Mouse (Mus musculus) myocyte (in vitro differentiated cells): ENCODE results near the gene Cyp27a1. TPM values are rescaled to one million over a fixed set of nuclear protein-coding genes. Genes with fewer than 3 reads are reported as not detected.

Experiments used
- H3K27me3 ChIP-seq: one replicate; pipeline ENCODE4 v1.6.1; 2011; ENCODE audit not compliant: control insufficient read depth, insufficient read depth, insufficient read length
- H3K36me3 ChIP-seq: one replicate; pipeline ENCODE4 v1.6.1; 2011; ENCODE audit not compliant: control insufficient read depth, insufficient read depth
- H3K4me2 ChIP-seq: one replicate; pipeline ENCODE4 v1.6.1; 2011; ENCODE audit warnings: low read depth, control low read depth
- H3K4me3 ChIP-seq: one replicate; pipeline ENCODE4 v1.5.1; 2011; ENCODE audit warnings: mild to moderate bottlenecking, control low read depth, moderate library complexity
- H3K79me2 ChIP-seq: one replicate; pipeline ENCODE4 v1.6.1; 2011; ENCODE audit not compliant: control insufficient read depth, insufficient read depth
- H3ac ChIP-seq: one replicate; pipeline ENCODE4 v1.6.1; 2011; ENCODE audit not compliant: control insufficient read depth, insufficient read length
- CEBPB ChIP-seq: IDR thresholded peaks from 2 replicates; pipeline ENCODE4 v1.6.1; 2011; ENCODE audit warnings: mild to moderate bottlenecking, moderate library complexity; ENCODE audit not compliant: poor library complexity, insufficient read depth, severe bottlenecking
- E2F4 ChIP-seq: IDR thresholded peaks from one replicate; pipeline ENCODE4 v1.6.1; 2011; ENCODE audit warnings: mild to moderate bottlenecking, control low read depth, moderate library complexity; ENCODE audit not compliant: insufficient read depth
- MAX ChIP-seq: IDR thresholded peaks from one replicate; pipeline ENCODE4 v1.6.1; 2011; ENCODE audit warnings: low read depth, mild to moderate bottlenecking, control low read depth
- MYOD1 ChIP-seq, 3 experiments: IDR thresholded peaks; one replicate each; pipeline ENCODE4 v1.6.1; 2011; ENCODE audit warnings: control low read depth in 2 of 3, low read depth in 2 of 3, mild to moderate bottlenecking in 2 of 3, moderate library complexity in 1 of 3; ENCODE audit not compliant: insufficient read length in 2 of 3, control insufficient read depth in 1 of 3
- MYOG ChIP-seq, 3 experiments: IDR thresholded peaks; one replicate each; pipeline ENCODE4 v1.6.1; 2011; ENCODE audit warnings: control low read depth in 2 of 3, low read depth in 2 of 3, mild to moderate bottlenecking in 2 of 3; ENCODE audit not compliant: insufficient read length in 2 of 3, control insufficient read depth in 1 of 3, insufficient read depth in 1 of 3
- POLR2A ChIP-seq: IDR thresholded peaks from one replicate; pipeline ENCODE4 v1.6.1; 2011; ENCODE audit warnings: low read depth, mild to moderate bottlenecking, control low read depth, moderate library complexity; ENCODE audit not compliant: insufficient read length
- POLR2AphosphoS2 ChIP-seq: IDR thresholded peaks from one replicate; pipeline ENCODE4 v1.6.1; 2011; ENCODE audit warnings: low read depth, control low read depth; ENCODE audit not compliant: insufficient read length
- REST ChIP-seq: IDR thresholded peaks from one replicate; pipeline ENCODE4 v1.6.1; 2011; ENCODE audit warnings: mild to moderate bottlenecking, control low read depth, moderate library complexity; ENCODE audit not compliant: insufficient read depth, insufficient read length
- SRF ChIP-seq: IDR thresholded peaks from one replicate; pipeline ENCODE4 v1.6.1; 2011; ENCODE audit warnings: low read depth; ENCODE audit not compliant: control insufficient read depth, insufficient read length
- TCF12 ChIP-seq: IDR thresholded peaks from one replicate; pipeline ENCODE4 v1.6.1; 2011; ENCODE audit warnings: mild to moderate bottlenecking, control low read depth; ENCODE audit not compliant: poor library complexity, insufficient read depth, severe bottlenecking
- TCF3 ChIP-seq: IDR thresholded peaks from one replicate; pipeline ENCODE4 v1.6.1; 2011; ENCODE audit warnings: low read depth, control low read depth; ENCODE audit not compliant: insufficient read length
- USF1 ChIP-seq: IDR thresholded peaks from one replicate; pipeline ENCODE4 v1.6.1; 2011; ENCODE audit warnings: low read depth, mild to moderate bottlenecking, control low read depth, moderate library complexity
- polyA plus RNA-seq: library from polyadenylated mRNA; unstranded; fragments of >200 nt; fragmentation: generic; extraction: Trizol; gene quantifications from one replicate; pipeline ENCODE4 v1.2.1, GENCODE M21; 2012; ENCODE audit warnings: missing spikeins

Gene Cyp27a1
- polyA plus RNA-seq, 1 experiment: 0.42 TPM

GRCm38 (mm10) chr1:74698791-74699190, 14.6 kb upstream of the Cyp27a1 start:
- Histone ChIP-seq H3K27me3 (no peaks in the 10 kb centered on the region), H3K4me2 (no peak overlapping the region), H3K36me3 (peaks cover 27% of the 10 kb centered on the region), H3ac (no peak overlapping the region), H3K4me3 (no peak overlapping the region), H3K79me2 (no peaks in the 10 kb centered on the region)
- TF ChIP-seq MYOD1 (IDR thresholded peaks at IDR 0.05; ENCODE audit: control insufficient read depth in 1 of 3, insufficient read length in 2 of 3, low read depth in 2 of 3) (no peak), MAX (no peak), USF1 (no peak), CEBPB (no peak), TCF12 (no peak), MYOG (IDR thresholded peaks at IDR 0.05; ENCODE audit: control insufficient read depth in 1 of 3, insufficient read depth in 1 of 3, insufficient read length in 2 of 3, low read depth in 2 of 3) (no peak), SRF (no peak), POLR2AphosphoS2 (no peak), E2F4 (no peak)

- no peak overlapping the region for H3ac ChIP-seq
- no peak overlapping the region for H3K4me3 ChIP-seq
- no peaks in the 10 kb centered on the region for H3K79me2 ChIP-seq
- H3K27me3 ChIP-seq: no peaks in the 10 kb centered on the region
- TF ChIP-seq TCF3 (no peak), CEBPB (no peak), MAX (no peak), POLR2AphosphoS2 (no peak), MYOG (IDR thresholded peaks at IDR 0.05; ENCODE audit: control insufficient read depth in 1 of 3, insufficient read depth in 1 of 3, insufficient read length in 2 of 3, low read depth in 2 of 3) (no peak), POLR2A (no peak), USF1 (no peak), SRF (no peak), TCF12 (no peak), REST (no peak), MYOD1 (IDR thresholded peaks at IDR 0.05; ENCODE audit: control insufficient read depth in 1 of 3, insufficient read length in 2 of 3, low read depth in 2 of 3) (no peak), E2F4 (no peak)
- no peak overlapping the region for H3K4me2 ChIP-seq
- H3K36me3 ChIP-seq: peaks cover 24% of the 10 kb centered on the region
Observed at GRCm38 (mm10) chr1:74702142-74702553, 11.2 kb upstream of the Cyp27a1 start.

GRCm38 (mm10) chr1:74704156-74704555, 9.2 kb upstream of the Cyp27a1 start:
- no peak overlapping the region for H3K4me2 ChIP-seq
- H3K4me3 ChIP-seq: no peak overlapping the region
- peaks cover 18% of the 10 kb centered on the region for H3K36me3 ChIP-seq
- no peak overlapping the region for H3ac ChIP-seq
- TF ChIP-seq TCF3 (no peak), TCF12 (no peak), POLR2AphosphoS2 (no peak)
- no peaks in the 10 kb centered on the region for H3K27me3 ChIP-seq
- H3K79me2 ChIP-seq: no peaks in the 10 kb centered on the region

- Histone ChIP-seq H3K27me3 (no peaks in the 10 kb centered on the region), H3K36me3 (peaks cover 11% of the 10 kb centered on the region), H3K4me2 (no peak overlapping the region), H3ac (no peak overlapping the region), H3K4me3 (no peak overlapping the region), H3K79me2 (no peaks in the 10 kb centered on the region)
- TF ChIP-seq MAX (no peak), SRF (no peak), POLR2A (no peak), REST (no peak), E2F4 (no peak), POLR2AphosphoS2 (no peak), CEBPB (no peak), TCF12 (no peak), MYOD1 (IDR thresholded peaks at IDR 0.05; ENCODE audit: control insufficient read depth in 1 of 3, insufficient read length in 2 of 3, low read depth in 2 of 3) (no peak), MYOG (IDR thresholded peaks at IDR 0.05; ENCODE audit: control insufficient read depth in 1 of 3, insufficient read depth in 1 of 3, insufficient read length in 2 of 3, low read depth in 2 of 3) (no peak), USF1 (no peak), TCF3 (no peak)
Observed at GRCm38 (mm10) chr1:74705016-74705415, 8.4 kb upstream of the Cyp27a1 start.

GRCm38 (mm10) chr1:74709566-74709965, 3.8 kb upstream of the Cyp27a1 start:
- TF ChIP-seq E2F4 (no peak), TCF12 (no peak), MAX (no peak), REST (no peak), MYOG (IDR thresholded peaks at IDR 0.05; ENCODE audit: control insufficient read depth in 1 of 3, insufficient read depth in 1 of 3, insufficient read length in 2 of 3, low read depth in 2 of 3) (no peak), POLR2A (no peak), USF1 (no peak), TCF3 (no peak), SRF (no peak), POLR2AphosphoS2 (no peak), CEBPB (no peak), MYOD1 (IDR thresholded peaks at IDR 0.05; ENCODE audit: control insufficient read depth in 1 of 3, insufficient read length in 2 of 3, low read depth in 2 of 3) (no peak)
- Histone ChIP-seq H3ac (no peak overlapping the region), H3K4me3 (no peak overlapping the region), H3K27me3 (peaks cover 6% of the 10 kb centered on the region), H3K36me3 (no peaks in the 10 kb centered on the region), H3K4me2 (no peak overlapping the region), H3K79me2 (no peaks in the 10 kb centered on the region)
